ENCODE assay signal across 9 mouse cellular contexts in genomic region chr10:80748609-80749008, GRCm38 (mm10). TPM values are rescaled to one million over a fixed set of nuclear protein-coding genes. Genes with fewer than 3 reads are reported as not detected.
DNase-seq lines count a peak whose midpoint lies in the region; ATAC-seq lines count a peak whose summit lies in the region.
"Had no signal": no experiment of that assay in that cellular context is flagged by ENCODE, and none has a peak within 500 bp of the region (broad histone marks: within the 10 kb centered on the region; RNA-seq: fewer than 3 reads in every experiment).

No protein-coding gene starts in this region.

- H3K4me1 ChIP-seq in midbrain, embryonic 10.5 days: peaks cover 18% of the 10 kb centered on the region
- H3K4me1 ChIP-seq in midbrain, embryonic 15.5 days: no peaks in the 10 kb centered on the region; the same call in 1 of the 2 replicates

- H3K27ac ChIP-seq in midbrain, embryonic 10.5 days (replicated peaks): no peak overlapping the region
- no peak overlapping the region for H3K27ac ChIP-seq in midbrain, embryonic 15.5 days
- H3K27ac ChIP-seq: embryonic facial prominence, embryonic 13.5 days had no signal

- no peaks in the 10 kb centered on the region for H3K9me3 ChIP-seq in midbrain, embryonic 10.5 days (replicated peaks)
- H3K9me3 ChIP-seq in midbrain, embryonic 15.5 days: no peaks in the 10 kb centered on the region
- H3K9me3 ChIP-seq: embryonic facial prominence, embryonic 13.5 days had no signal

- ATAC-seq in midbrain, embryonic 15.5 days (replicated peaks): no peak
- 0 out of 2 replicates have a peak, but pooled peaks have one; percentile 12 for ATAC-seq in megakaryocyte progenitor cell, adult 5-6 weeks (replicated peaks; ENCODE audit: poor library complexity)

- no peak overlapping the region for H3K4me3 ChIP-seq in midbrain, embryonic 10.5 days
- H3K4me3 ChIP-seq in midbrain, embryonic 15.5 days: no peak overlapping the region
- H3K4me3 ChIP-seq: embryonic facial prominence, embryonic 13.5 days had no signal

- no peaks in the 10 kb centered on the region for H3K27me3 ChIP-seq in midbrain, embryonic 10.5 days (ENCODE audit: low read depth, poor library complexity, severe bottlenecking)
- H3K27me3 ChIP-seq in midbrain, embryonic 15.5 days (replicated peaks): no peaks in the 10 kb centered on the region; the same call in 1 of the 2 replicates
- H3K27me3 ChIP-seq: embryonic facial prominence, embryonic 13.5 days had no signal

- WGBS in midbrain, embryonic 10.5 days: 14% methylated on average over 6 of the region's 6 CpGs
- WGBS in midbrain, embryonic 15.5 days: 12% methylated on average over 6 of the region's 6 CpGs

- intact Hi-C loops in left cerebral cortex, postnatal 4 days (cut with DNase I): no loop called here

- H3K4me2 ChIP-seq in midbrain, embryonic 15.5 days: no peak overlapping the region
- H3K4me2 ChIP-seq: embryonic facial prominence, embryonic 13.5 days had no signal

- peak; percentile 47 for DNase-seq in midbrain, embryonic 10.5 days (ENCODE audit: low spot score)
- DNase-seq in adrenal gland, postnatal 25 days: peak; percentile 52
- DNase-seq in hindlimb bud, embryonic 11.5 days (ENCODE audit: extremely low spot score, low read depth, low spot score): peak; percentile 78
- DNase-seq in layer of hippocampus, adult 9-11 months: no peak
- DNase-seq in left cerebral cortex, postnatal 4 days: no peak
- no peak for DNase-seq in frontal cortex, postnatal 25 days (ENCODE audit: low spot score in 2 of 2)

- H3K36me3 ChIP-seq in midbrain, embryonic 10.5 days: no peaks in the 10 kb centered on the region
- no peaks in the 10 kb centered on the region for H3K36me3 ChIP-seq in midbrain, embryonic 15.5 days (replicated peaks)
- H3K36me3 ChIP-seq: embryonic facial prominence, embryonic 13.5 days had no signal

- H3K9ac ChIP-seq in midbrain, embryonic 15.5 days: no peak overlapping the region
- H3K9ac ChIP-seq: embryonic facial prominence, embryonic 13.5 days had no signal

RNA-seq across cellular contexts. Expression of gene Dot1l, which starts 6.4 kb away (rescaled TPM):
- 19.1 and 19.8 TPM in 2 replicates for polyA plus RNA-seq in midbrain, embryonic 10.5 days (2016; fragmentation: Nextera tagmentation; extraction: Ambion mirVana)
- polyA plus RNA-seq in midbrain, embryonic 15.5 days (2015; fragmentation: Nextera tagmentation; extraction: Ambion mirVana): 21.0 and 25.9 TPM in 2 replicates
- total RNA-seq in adrenal gland, postnatal 25 days (2021): 97.3 and 102 TPM in 2 replicates
- 29.2 and 34.8 TPM in 2 replicates for total RNA-seq in megakaryocyte progenitor cell, adult 5-6 weeks (2015)
- 9.0 and 9.7 TPM in 2 replicates for total RNA-seq in megakaryocyte progenitor cell, adult 5-6 weeks (2017)
- total RNA-seq in left cerebral cortex, postnatal 4 days (2021): 10 to 100 TPM; 62.1 TPM

RNA-seq across cellular contexts. Expression of gene Ap3d1, which starts 6.5 kb away (rescaled TPM):
- polyA plus RNA-seq in midbrain, embryonic 10.5 days (2016; fragmentation: Nextera tagmentation; extraction: Ambion mirVana): 57.1 and 62.5 TPM in 2 replicates
- 117 and 122 TPM in 2 replicates for polyA plus RNA-seq in midbrain, embryonic 15.5 days (2015; fragmentation: Nextera tagmentation; extraction: Ambion mirVana)
- 94.4 and 102 TPM in 2 replicates for total RNA-seq in adrenal gland, postnatal 25 days (2021)
- total RNA-seq in megakaryocyte progenitor cell, adult 5-6 weeks (2015): 31.5 and 40.3 TPM in 2 replicates
- 34.7 and 48.7 TPM in 2 replicates for total RNA-seq in megakaryocyte progenitor cell, adult 5-6 weeks (2017)
- 100 to 1,000 TPM; 142 to 145 TPM for total RNA-seq in left cerebral cortex, postnatal 4 days (2021)

RNA-seq across cellular contexts. Expression of gene Izumo4, which starts 46.6 kb away (rescaled TPM):
- polyA plus RNA-seq in midbrain, embryonic 10.5 days (2016; fragmentation: Nextera tagmentation; extraction: Ambion mirVana): 8.9 and 15.7 TPM in 2 replicates
- 42.9 and 50.9 TPM in 2 replicates for polyA plus RNA-seq in midbrain, embryonic 15.5 days (2015; fragmentation: Nextera tagmentation; extraction: Ambion mirVana)
- total RNA-seq in adrenal gland, postnatal 25 days (2021): 21.6 and 37.1 TPM in 2 replicates
- total RNA-seq in megakaryocyte progenitor cell, adult 5-6 weeks (2015): 7.0 and 13.6 TPM in 2 replicates
- 1.7 and 4.3 TPM in 2 replicates for total RNA-seq in megakaryocyte progenitor cell, adult 5-6 weeks (2017)
- total RNA-seq in left cerebral cortex, postnatal 4 days (2021): 10 to 100 TPM; 46.3 to 53.6 TPM

RNA-seq across cellular contexts. Expression of gene Mob3a, which starts 46.8 kb away (rescaled TPM):
- 69.9 and 73.9 TPM in 2 replicates for polyA plus RNA-seq in midbrain, embryonic 10.5 days (2016; fragmentation: Nextera tagmentation; extraction: Ambion mirVana)
- polyA plus RNA-seq in midbrain, embryonic 15.5 days (2015; fragmentation: Nextera tagmentation; extraction: Ambion mirVana): 63.4 and 64.3 TPM in 2 replicates
- 15.2 and 18.8 TPM in 2 replicates for total RNA-seq in adrenal gland, postnatal 25 days (2021)
- total RNA-seq in megakaryocyte progenitor cell, adult 5-6 weeks (2015): 26.4 and 31.9 TPM in 2 replicates
- 34.9 and 39.0 TPM in 2 replicates for total RNA-seq in megakaryocyte progenitor cell, adult 5-6 weeks (2017)
- total RNA-seq in left cerebral cortex, postnatal 4 days (2021): 10 to 100 TPM; 52.0 to 52.1 TPM

RNA-seq across cellular contexts. Expression of gene Sf3a2, which starts 49.4 kb away (rescaled TPM):
- polyA plus RNA-seq in midbrain, embryonic 10.5 days (2016; fragmentation: Nextera tagmentation; extraction: Ambion mirVana): 108 and 112 TPM in 2 replicates
- polyA plus RNA-seq in midbrain, embryonic 15.5 days (2015; fragmentation: Nextera tagmentation; extraction: Ambion mirVana): 60.3 and 62.6 TPM in 2 replicates
- 56.7 and 60.1 TPM in 2 replicates for total RNA-seq in adrenal gland, postnatal 25 days (2021)
- 74.9 and 78.4 TPM in 2 replicates for total RNA-seq in megakaryocyte progenitor cell, adult 5-6 weeks (2015)
- total RNA-seq in megakaryocyte progenitor cell, adult 5-6 weeks (2017): 11.5 and 19.0 TPM in 2 replicates
- total RNA-seq in left cerebral cortex, postnatal 4 days (2021): 10 to 100 TPM; 58.0 to 58.2 TPM

Comparison
In these comparisons a context has a peak if more than half of its experiments do, and no peak if none do; other contexts are left out.
1. DNase-seq: peak in midbrain, embryonic 10.5 days (single experiment), adrenal gland, postnatal 25 days (single experiment) and hindlimb bud, embryonic 11.5 days (single experiment); none in layer of hippocampus, adult 9-11 months (single experiment), left cerebral cortex, postnatal 4 days (single experiment) and frontal cortex, postnatal 25 days (0 of 2).